Mouse (Mus musculus) adrenal gland, adult 18-20 months (tissue): ENCODE measurements around the gene Epm2a. TPM values are rescaled to one million over a fixed set of nuclear protein-coding genes. Genes with fewer than 3 reads are reported as not detected.
"Not testable (repeated sequence)": the region's sequence is repeated elsewhere in the genome, so short reads cannot be mapped to it uniquely, and the experiment has no call there.

ENCODE experiments used
- DNase-seq, 2 experiments: peaks; one replicate each; pipeline ENCODE4 v3.0.0; 2021 to 2022; ENCODE audit warnings: low spot score in 2 of 2
- long read RNA-seq, 2 experiments: library from polyadenylated mRNA; stranded (forward); transcript quantifications; one replicate each; pipeline ENCODE4 v2.0.0; 2021
- total RNA-seq, 2 experiments: library from RNA; stranded (reverse); gene quantifications; 1 replicate in 1 of 2; 2 replicates in 1 of 2; pipeline ENCODE4 v1.2.3; 2021

Epm2a gene
- total RNA-seq = 10 to 100 TPM; 10.9 to 14.9 TPM
- long read RNA-seq, experiment 1 = 0 reads
- long read RNA-seq, experiment 2, partial matches to known transcripts = 0 of 3 reads
- long read RNA-seq, experiment 2, other reads (novel, unspliced or antisense) = 2 of 3 reads

- DNase-seq = peak; percentile 75 to 76
These were observed at the start of gene Epm2a for GRCm38 (mm10) chr10:11343205-11344141. TSS of gene Epm2a (plus strand) at chr10:11343404.

GRCm38 (mm10) chr10:11298418-11298817 is 44.8 kb upstream of the Epm2a start:
- DNase-seq = no peak

- no peak for DNase-seq
These were observed 37.7 kb upstream of the Epm2a start for GRCm38 (mm10) chr10:11305365-11306053.

- DNase-seq = no peak
These were observed 37.2 kb upstream of the Epm2a start for GRCm38 (mm10) chr10:11306054-11306367.

- no peak for DNase-seq
These were observed 33.3 kb upstream of the Epm2a start for GRCm38 (mm10) chr10:11309866-11310265.

- no peak for DNase-seq
These were observed 32.7 kb upstream of the Epm2a start for GRCm38 (mm10) chr10:11310481-11310880.

GRCm38 (mm10) chr10:11317856-11318454 is 25.2 kb upstream of the Epm2a start:
- not testable (repeated sequence) for DNase-seq

- DNase-seq = no peak
These were observed 23.7 kb upstream of the Epm2a start for GRCm38 (mm10) chr10:11319446-11319970.

- DNase-seq = no peak
These were observed 20.9 kb upstream of the Epm2a start for GRCm38 (mm10) chr10:11322316-11322715.

GRCm38 (mm10) chr10:11323202-11323898 is 19.9 kb upstream of the Epm2a start:
- DNase-seq = no peak

- no peak for DNase-seq
These were observed 16.7 kb upstream of the Epm2a start for GRCm38 (mm10) chr10:11326526-11326925.

GRCm38 (mm10) chr10:11344536-11345468 is 1.6 kb downstream of the Epm2a start:
- no peak for DNase-seq

GRCm38 (mm10) chr10:11350243-11350974 is 7.2 kb downstream of the Epm2a start:
- not testable (repeated sequence) for DNase-seq

GRCm38 (mm10) chr10:11354609-11355008 is 11.4 kb downstream of the Epm2a start:
- no peak for DNase-seq

- DNase-seq = no peak
These were observed 18.9 kb downstream of the Epm2a start for GRCm38 (mm10) chr10:11361985-11362692.

GRCm38 (mm10) chr10:11362896-11363487 is 19.8 kb downstream of the Epm2a start:
- no peak for DNase-seq

- no peak for DNase-seq
These were observed 38.1 kb downstream of the Epm2a start for GRCm38 (mm10) chr10:11381302-11381701.

- no peak for DNase-seq
These were observed 67.7 kb downstream of the Epm2a start for GRCm38 (mm10) chr10:11410926-11411325.
